Mouse (Mus musculus) cortical plate, adult 2 months (tissue): ENCODE results near the gene Insm2. TPM values are rescaled to one million over a fixed set of nuclear protein-coding genes. Genes with fewer than 3 reads are reported as not detected.

Source experiments
- H3K27ac ChIP-seq: fragments of 200-500 bp; 2 replicates; pipeline ENCODE4 v1.5.1; 2012; ENCODE audit warnings: low read length, control low read depth, inconsistent platforms; ENCODE audit not compliant: insufficient read depth
- H3K4me1 ChIP-seq: fragments of 200-500 bp; 2 replicates; pipeline ENCODE4 v1.6.1; 2011; ENCODE audit warnings: low read length; ENCODE audit not compliant: control insufficient read depth, insufficient read depth
- H3K4me3 ChIP-seq: fragments of 200-500 bp; 2 replicates; pipeline ENCODE4 v1.5.1; 2011; ENCODE audit warnings: mild to moderate bottlenecking, low read length, control low read depth; ENCODE audit not compliant: insufficient read depth
- CTCF ChIP-seq: fragments of 200-500 bp; IDR thresholded peaks from 2 replicates; pipeline ENCODE4 v1.5.1; 2011; ENCODE audit warnings: mild to moderate bottlenecking, control low read depth, low read length; ENCODE audit not compliant: insufficient read depth; ENCODE audit errors: extremely low read depth
- POLR2A ChIP-seq: fragments of 200-500 bp; IDR thresholded peaks from 2 replicates; pipeline ENCODE4 v1.6.1; 2011; ENCODE audit warnings: mild to moderate bottlenecking, low read length, control low read depth; ENCODE audit not compliant: insufficient read depth; ENCODE audit errors: extremely low read depth
- polyA plus RNA-seq: library from polyadenylated mRNA; depleted of rRNA; stranded (reverse); fragments of >200 nt; gene quantifications from 2 replicates; pipeline ENCODE4 v1.2.3, GENCODE M21; 2012; rRNA removed

The Insm2 gene
- polyA plus RNA-seq, 1 experiment = 0.06 TPM

DNA sequence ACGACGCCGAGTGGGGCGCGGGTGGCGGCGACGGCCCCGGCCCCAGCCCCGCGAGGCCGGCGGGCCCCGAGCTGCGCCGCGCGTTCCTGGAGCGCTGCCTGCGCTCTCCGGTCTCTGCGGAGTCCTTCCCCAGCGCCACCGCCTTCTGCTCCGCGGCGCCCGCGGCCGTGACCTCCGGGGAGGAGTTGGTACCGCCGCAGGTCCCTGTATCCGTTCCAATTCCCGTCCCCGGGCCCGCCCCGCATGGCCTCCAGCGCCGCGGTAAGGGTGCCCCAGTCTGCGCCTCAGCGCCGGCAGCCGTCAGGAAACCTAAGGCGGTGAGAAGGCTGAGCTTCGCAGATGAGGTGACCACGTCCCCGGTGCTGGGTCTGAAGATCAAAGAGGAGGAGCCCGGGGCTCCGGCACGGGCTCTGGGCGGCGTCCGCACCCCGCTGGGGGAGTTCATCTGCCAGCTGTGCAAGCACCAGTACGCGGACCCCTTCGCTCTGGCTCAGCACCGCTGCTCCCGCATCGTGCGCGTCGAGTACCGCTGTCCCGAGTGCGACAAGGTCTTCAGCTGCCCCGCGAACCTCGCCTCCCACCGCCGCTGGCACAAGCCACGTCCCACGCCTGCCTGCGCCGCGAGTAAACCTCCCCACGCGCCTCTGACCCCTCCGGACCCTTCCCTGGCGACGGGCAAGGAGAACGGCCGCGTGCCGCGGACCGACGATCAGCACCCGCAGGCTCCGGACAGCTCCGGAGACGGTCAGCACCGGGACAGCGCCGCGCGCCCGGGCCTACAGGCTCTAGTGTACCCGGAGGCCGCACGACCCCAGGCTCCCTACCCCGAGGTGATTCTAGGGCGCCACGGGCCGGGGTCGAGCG is 644 bp downstream of the Insm2 start:
- TF ChIP-seq POLR2A (no peak), CTCF (no peak)
- no peak overlapping the region for H3K27ac ChIP-seq
- no peaks in the 10 kb centered on the region for H3K4me1 ChIP-seq
- peak overlapping the region; percentile 34; the same call in 1 of the 2 replicates for H3K4me3 ChIP-seq

DNA sequence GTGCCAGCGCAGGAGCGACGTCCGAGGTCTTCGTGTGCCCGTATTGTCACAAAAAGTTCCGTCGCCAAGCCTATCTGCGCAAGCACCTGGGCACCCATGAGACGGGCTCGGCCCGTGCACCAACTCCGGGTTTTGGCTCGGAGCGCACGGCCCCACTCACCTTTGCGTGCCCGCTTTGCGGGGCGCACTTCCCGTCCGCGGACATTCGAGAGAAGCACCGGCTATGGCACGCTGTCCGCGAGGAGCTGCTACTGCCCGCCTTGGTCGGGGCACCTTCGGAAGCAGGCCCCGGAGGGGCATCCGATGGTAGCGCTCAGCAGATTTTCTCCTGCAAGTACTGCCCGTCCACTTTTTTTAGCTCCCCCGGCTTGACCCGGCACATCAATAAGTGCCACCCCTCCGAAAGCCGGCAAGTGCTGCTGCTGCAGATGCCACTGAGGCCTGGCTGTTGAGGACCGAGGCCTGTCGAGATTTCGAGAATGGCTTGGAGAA is 1.3 kb downstream of the Insm2 start:
- H3K4me3 ChIP-seq = no peak overlapping the region
- TF ChIP-seq POLR2A = no peak
- TF ChIP-seq CTCF = no peak

DNA sequence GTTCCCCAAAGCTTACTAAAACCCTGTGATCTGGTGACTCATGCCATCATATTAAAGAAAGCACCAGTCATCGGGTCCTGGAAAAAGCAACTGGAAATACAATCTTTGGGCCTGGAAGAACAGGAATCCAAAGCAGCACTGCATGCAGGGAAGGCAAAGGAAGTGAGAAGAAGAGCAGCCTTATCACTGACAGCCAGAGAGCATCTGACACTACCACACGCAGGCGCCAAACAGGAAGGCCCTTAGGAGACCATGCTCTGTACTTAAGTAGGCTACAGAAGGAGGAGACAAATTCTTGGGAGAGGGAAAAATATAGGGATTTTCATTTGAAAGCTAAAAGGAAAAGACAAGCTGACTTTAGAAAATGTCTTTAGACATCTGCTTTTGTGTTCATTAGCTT is 5.2 kb downstream of the Insm2 start:
- no peaks in the 10 kb centered on the region for H3K4me1 ChIP-seq
- no peak overlapping the region for H3K27ac ChIP-seq
- no peak for TF ChIP-seq CTCF
- no peak for TF ChIP-seq POLR2A
- no peak overlapping the region for H3K4me3 ChIP-seq

More for the DNA sequence above, 1.3 kb downstream of the Insm2 start:
- Histone ChIP-seq H3K4me1 (no peaks in the 10 kb centered on the region), H3K27ac (no peak overlapping the region)

DNA sequence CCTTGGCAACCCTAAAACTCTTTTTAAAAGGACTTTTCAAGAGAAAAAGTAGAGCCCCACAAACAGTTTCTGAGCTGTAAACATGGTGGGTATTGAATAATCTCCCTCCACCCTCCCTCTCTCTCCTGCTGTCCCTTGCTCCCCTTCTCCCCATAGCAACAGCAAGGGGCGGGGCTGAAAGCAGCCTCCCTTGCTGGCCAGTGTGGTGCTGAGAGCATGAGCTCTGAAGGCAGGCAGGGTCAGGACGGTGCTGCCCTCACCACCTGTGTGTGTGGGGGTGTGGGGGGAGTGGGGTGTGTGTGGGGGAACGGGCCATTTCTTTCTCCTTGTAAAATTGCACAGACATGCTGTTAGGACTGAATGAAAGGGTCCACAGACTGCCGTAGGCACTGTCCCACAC is 8.7 kb downstream of the Insm2 start:
- no peak for TF ChIP-seq CTCF
- no peak for TF ChIP-seq POLR2A
- Histone ChIP-seq H3K27ac (no peak overlapping the region), H3K4me3 (no peak overlapping the region), H3K4me1 (no peaks in the 10 kb centered on the region)

DNA sequence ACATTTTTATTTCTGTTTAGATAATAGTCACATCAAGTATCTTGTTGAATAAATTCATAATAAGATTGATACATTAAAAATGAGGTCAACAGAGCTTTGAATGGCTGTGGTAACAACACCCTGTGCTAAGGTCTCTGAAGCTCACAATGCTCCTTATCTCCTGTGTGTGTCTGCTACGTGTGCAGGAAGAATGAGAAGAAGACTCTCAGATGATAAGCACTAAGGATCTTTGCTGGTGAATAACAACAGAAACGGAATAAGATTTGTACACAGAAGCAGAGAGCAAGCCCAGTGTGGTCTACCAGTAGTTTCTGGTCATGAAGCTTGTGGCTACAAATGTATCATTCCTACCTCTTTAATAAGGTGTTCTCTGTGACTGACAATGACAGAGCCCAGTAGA is 11.6 kb downstream of the Insm2 start:
- Histone ChIP-seq H3K4me3 (no peak overlapping the region), H3K4me1 (no peaks in the 10 kb centered on the region), H3K27ac (no peak overlapping the region)
- no peak for TF ChIP-seq CTCF
- no peak for TF ChIP-seq POLR2A

DNA sequence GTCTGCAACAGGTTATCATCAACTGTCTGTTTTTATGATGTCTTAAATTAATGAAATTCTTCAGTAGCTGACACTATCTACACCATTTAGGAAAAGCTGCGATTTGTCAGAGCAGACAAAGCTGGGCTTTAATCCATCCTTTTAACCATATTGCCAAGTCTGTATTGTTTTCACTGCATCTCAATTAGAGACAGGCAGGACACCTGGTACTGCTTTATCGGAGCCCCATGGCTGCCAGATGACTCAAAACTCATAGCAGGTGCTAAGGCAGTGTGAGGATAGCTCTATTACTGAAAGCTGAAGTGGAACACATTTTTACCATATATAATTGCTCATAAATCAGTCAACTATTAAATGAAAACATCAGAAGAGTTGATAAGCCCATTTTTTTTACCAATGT is 21.1 kb downstream of the Insm2 start:
- TF ChIP-seq POLR2A = no peak
- TF ChIP-seq CTCF = no peak

DNA sequence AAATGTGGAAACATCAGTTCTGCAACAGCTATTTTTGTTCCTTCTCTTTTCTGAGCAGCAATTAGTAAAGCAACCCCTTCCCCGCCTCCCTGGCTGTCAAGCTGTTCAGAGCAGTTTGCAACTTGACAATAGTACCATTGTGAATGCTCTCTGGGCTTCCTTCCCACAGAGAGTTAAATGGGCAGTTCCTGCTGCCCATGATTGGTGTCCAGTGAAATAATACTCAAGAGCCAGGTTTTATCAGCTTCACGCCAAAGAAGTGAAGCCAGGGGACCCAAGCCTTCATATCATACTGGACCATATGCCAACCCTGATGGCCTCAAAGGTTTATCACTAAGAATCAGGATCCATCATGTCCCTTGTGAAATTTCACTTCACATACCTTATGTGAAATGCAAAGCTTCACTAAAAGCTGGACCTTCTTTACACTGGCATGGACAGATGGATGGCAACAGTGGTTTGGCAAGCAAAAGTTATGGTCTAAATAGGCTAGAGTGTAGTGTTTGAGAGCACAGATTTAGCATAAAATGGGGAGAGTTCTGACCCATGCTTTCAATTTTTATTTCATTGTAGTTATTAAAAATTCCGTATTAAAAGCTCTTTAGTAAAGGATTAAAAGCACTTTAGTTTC is 23.5 kb downstream of the Insm2 start:
- H3K4me1 ChIP-seq = peaks cover 3% of the 10 kb centered on the region; the same call in 1 of the 2 replicates
- no peak overlapping the region for H3K27ac ChIP-seq
- TF ChIP-seq CTCF = no peak
- no peak for TF ChIP-seq POLR2A
- H3K4me3 ChIP-seq = no peak overlapping the region

More for the DNA sequence above, 21.1 kb downstream of the Insm2 start:
- Histone ChIP-seq H3K4me1 (peaks cover 3% of the 10 kb centered on the region; the same call in 1 of the 2 replicates), H3K27ac (no peak overlapping the region), H3K4me3 (no peak overlapping the region)

DNA sequence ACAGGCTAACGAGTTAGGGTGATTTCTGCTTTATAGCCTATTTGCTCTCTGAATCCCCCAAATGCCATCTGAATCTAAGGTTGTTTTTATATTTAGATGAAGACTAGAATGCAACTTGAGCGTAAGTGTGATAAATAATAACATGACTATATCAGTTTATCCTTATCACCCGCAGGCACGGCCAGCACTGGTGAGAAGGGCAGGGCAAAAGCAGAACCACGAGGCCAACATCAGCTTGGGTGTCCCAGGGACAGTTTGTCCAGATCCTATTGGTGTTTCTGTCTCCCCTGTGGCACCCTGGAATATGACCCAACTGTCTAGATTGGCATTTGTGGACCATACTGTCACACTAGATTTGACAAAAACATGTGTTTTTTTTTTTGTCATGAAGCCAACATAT is 24.0 kb downstream of the Insm2 start:
- peaks cover 3% of the 10 kb centered on the region; the same call in 1 of the 2 replicates for H3K4me1 ChIP-seq
- TF ChIP-seq POLR2A (no peak), CTCF (no peak)
- H3K4me3 ChIP-seq = no peak overlapping the region

DNA sequence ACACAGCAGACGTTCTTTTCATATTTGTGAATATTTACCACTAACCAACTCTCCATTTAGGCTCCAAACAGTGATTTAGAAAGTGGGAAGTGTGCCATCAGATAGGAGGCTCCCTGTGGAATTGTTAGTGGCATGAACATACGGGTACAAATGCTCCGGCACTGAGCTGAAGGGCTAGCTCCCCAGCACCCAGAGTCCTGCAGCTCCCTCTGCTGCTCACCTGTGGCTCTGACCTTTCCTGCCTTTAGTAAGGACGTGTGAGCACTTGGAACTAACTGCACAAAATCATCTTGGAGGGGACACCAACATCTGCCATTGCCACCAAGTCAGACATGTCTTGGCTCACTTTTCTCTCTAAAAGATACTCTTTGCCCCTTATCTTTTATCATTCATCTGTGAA is 27.5 kb downstream of the Insm2 start:
- Histone ChIP-seq H3K4me3 (no peak overlapping the region), H3K4me1 (peaks cover 3% of the 10 kb centered on the region; the same call in 1 of the 2 replicates), H3K27ac (no peak overlapping the region)
- TF ChIP-seq CTCF (no peak), POLR2A (no peak)

More for the DNA sequence above, 24.0 kb downstream of the Insm2 start:
- H3K27ac ChIP-seq = no peak overlapping the region

DNA sequence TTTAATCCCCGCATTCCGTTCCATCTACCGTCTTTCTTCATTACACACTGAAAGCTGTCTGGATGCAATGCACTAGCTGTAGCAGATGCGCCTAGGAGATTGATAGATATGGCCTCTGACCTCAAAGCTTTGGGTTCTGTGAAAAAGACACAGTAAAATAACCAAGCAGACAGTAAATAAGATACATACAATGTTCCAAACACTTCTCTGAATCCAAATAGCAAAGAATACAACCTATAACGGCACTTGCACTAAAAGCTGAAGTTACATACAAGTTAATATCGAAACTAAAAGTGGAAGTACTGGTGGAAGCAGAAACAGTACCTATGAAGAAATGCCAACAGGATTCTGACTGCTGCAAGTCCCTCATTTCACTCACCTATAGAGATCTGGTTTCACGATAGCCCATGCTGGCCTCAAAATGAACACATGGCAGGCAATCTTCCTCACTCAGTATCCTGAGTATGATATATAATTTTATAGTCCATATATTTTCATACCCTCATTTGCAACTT is 48.8 kb downstream of the Insm2 start:
- Histone ChIP-seq H3K4me3 (no peak overlapping the region), H3K4me1 (no peaks in the 10 kb centered on the region), H3K27ac (no peak overlapping the region)
- TF ChIP-seq CTCF (no peak), POLR2A (no peak)

Other genes starting within 250 kb of the Insm2 start
- gene Psma6, start 215.2 kb upstream of the Insm2 start, polyA plus RNA-seq = 127 and 129 TPM in 2 replicates
- gene Nfkbia, start 106.8 kb upstream of the Insm2 start, polyA plus RNA-seq = 35.4 and 40.2 TPM in 2 replicates
- not detected in 2 replicates for gene Aldoart2, start 34.2 kb upstream of the Insm2 start, polyA plus RNA-seq
- gene Ralgapa1, start 221.7 kb downstream of the Insm2 start, polyA plus RNA-seq = 62.3 and 65.2 TPM in 2 replicates
- 132 and 144 TPM in 2 replicates for gene Brms1l, start 236.9 kb downstream of the Insm2 start, polyA plus RNA-seq